Mouse (Mus musculus): ENCODE measurements at regions not wholly inside any gene's neighbourhood (a gene's known extent, or its start where the extent isn't known, plus 50 kb on each side); places are given as distances from the start of the nearest gene placed in this dataset.

- ATAC-seq = no peak
- CTCF ChIA-PET = interaction anchor here (1.2 kb wide), 1 partner anchor 9 kb away, joined by 3 read pairs; no protein-coding TSS in a partner anchor
- POLR2A ChIA-PET = no interaction called here
- no peak for DNase-seq (ENCODE audit: low read depth, low spot score)
- in situ Hi-C loops (cut with MboI; ENCODE audit: low pct_unique_long_range_greater_than_20kb) = no loop called here
- no peak for TF ChIP-seq CTCF (IDR thresholded peaks at IDR 0.05)
- no peaks in the 10 kb centered on the region for H3K27me3 ChIP-seq
Observed at GRCm38 (mm10) chr1:73381578-73381977, 365.9 kb upstream of the Tnp1 start.

- ChIA-PET POLR2A (no interaction called here), CTCF (interaction anchor here (1.2 kb wide), 1 partner anchor 497 kb away, joined by 3 read pairs; no protein-coding TSS in a partner anchor)
- no peak for ATAC-seq
- no peak for DNase-seq (ENCODE audit: low read depth, low spot score)
- TF ChIP-seq CTCF (IDR thresholded peaks at IDR 0.05) = no peak
- in situ Hi-C loops (cut with MboI; ENCODE audit: low pct_unique_long_range_greater_than_20kb) = no loop called here
- H3K27me3 ChIP-seq = no peaks in the 10 kb centered on the region
Observed at GRCm38 (mm10) chr1:73374531-73375375, 359.0 kb upstream of the Tnp1 start.

- peak; percentile 44 for TF ChIP-seq CTCF (IDR thresholded peaks at IDR 0.05)
- ATAC-seq = peak; percentile 81
- H3K27me3 ChIP-seq = no peaks in the 10 kb centered on the region
- CTCF ChIA-PET = interaction anchor here (0.9 kb wide), 1 partner anchor 490 kb away, joined by 3 read pairs; no protein-coding TSS in a partner anchor
- peak; percentile 63 for DNase-seq (ENCODE audit: low read depth, low spot score)
- POLR2A ChIA-PET = no interaction called here
- in situ Hi-C loops (cut with MboI; ENCODE audit: low pct_unique_long_range_greater_than_20kb) = loop anchor here (10.0 kb wide), 1 partner anchor 493 kb away; the partner anchor contains the start of gene Igfbp5
Observed at GRCm38 (mm10) chr1:73368222-73368621, 352.5 kb upstream of the Tnp1 start.

- TF ChIP-seq CTCF (IDR thresholded peaks at IDR 0.05) = no peak
- in situ Hi-C loops (cut with MboI; ENCODE audit: low pct_unique_long_range_greater_than_20kb) = loop anchor here (10.0 kb wide), 1 partner anchor 491 kb away; the partner anchor contains the start of gene Igfbp5
- no peaks in the 10 kb centered on the region for H3K27me3 ChIP-seq
- POLR2A ChIA-PET = no interaction called here
- ATAC-seq = no peak
- no peak for DNase-seq (ENCODE audit: low read depth, low spot score)
- CTCF ChIA-PET = no interaction called here
Observed at GRCm38 (mm10) chr1:73365842-73366241, 350.1 kb upstream of the Tnp1 start.

- in situ Hi-C loops (cut with MboI; ENCODE audit: low pct_unique_long_range_greater_than_20kb) = loop anchor here (10.0 kb wide), 1 partner anchor 489 kb away; the partner anchor contains the start of gene Igfbp5
- H3K27me3 ChIP-seq = no peaks in the 10 kb centered on the region
- ATAC-seq (no peak), DNase-seq (ENCODE audit: low read depth, low spot score) (no peak)
- ChIA-PET CTCF (no interaction called here), POLR2A (no interaction called here)
- no peak for TF ChIP-seq CTCF (IDR thresholded peaks at IDR 0.05)
Observed at GRCm38 (mm10) chr1:73364300-73364683, 348.6 kb upstream of the Tnp1 start.

GRCm38 (mm10) chr1:73363549-73364299 is 348.0 kb upstream of the Tnp1 start:
- ATAC-seq = peak; percentile 27
- in situ Hi-C loops (cut with MboI; ENCODE audit: low pct_unique_long_range_greater_than_20kb) = loop anchor here (10.0 kb wide), 1 partner anchor 489 kb away; the partner anchor contains the start of gene Igfbp5
- no peaks in the 10 kb centered on the region for H3K27me3 ChIP-seq
- CTCF ChIA-PET = interaction anchor here (0.6 kb wide), 1 partner anchor 13 kb away, joined by 3 read pairs; no protein-coding TSS in a partner anchor
- POLR2A ChIA-PET = no interaction called here
- no peak for DNase-seq (ENCODE audit: low read depth, low spot score)
- no peak for TF ChIP-seq CTCF (IDR thresholded peaks at IDR 0.05)

- DNase-seq (ENCODE audit: low read depth, low spot score) (no peak), ATAC-seq (no peak)
- TF ChIP-seq CTCF (IDR thresholded peaks at IDR 0.05) = no peak
- in situ Hi-C loops (cut with MboI; ENCODE audit: low pct_unique_long_range_greater_than_20kb) = loop anchor here (10.0 kb wide), 1 partner anchor 487 kb away; the partner anchor contains the start of gene Igfbp5
- ChIA-PET POLR2A (no interaction called here), CTCF (no interaction called here)
- no peaks in the 10 kb centered on the region for H3K27me3 ChIP-seq
Observed at GRCm38 (mm10) chr1:73362122-73362521, 346.4 kb upstream of the Tnp1 start.

- ATAC-seq = no peak
- in situ Hi-C loops (cut with MboI; ENCODE audit: low pct_unique_long_range_greater_than_20kb) = loop anchor here (10.0 kb wide), 1 partner anchor 486 kb away; the partner anchor contains the start of gene Igfbp5
- POLR2A ChIA-PET = interaction anchor here (0.6 kb wide), 1 partner anchor 103 kb away, joined by 3 read pairs; no protein-coding TSS in a partner anchor
- DNase-seq (ENCODE audit: low read depth, low spot score) = no peak
- CTCF ChIA-PET = interaction anchor here (0.8 kb wide), 1 partner anchor 484 kb away, joined by 3 read pairs; no protein-coding TSS in a partner anchor
- no peaks in the 10 kb centered on the region for H3K27me3 ChIP-seq
- no peak for TF ChIP-seq CTCF (IDR thresholded peaks at IDR 0.05)
Observed at GRCm38 (mm10) chr1:73361300-73361699, 345.6 kb upstream of the Tnp1 start.

- in situ Hi-C loops (cut with MboI; ENCODE audit: low pct_unique_long_range_greater_than_20kb) = no loop called here
- ChIA-PET CTCF (no interaction called here), POLR2A (no interaction called here)
Observed at GRCm38 (mm10) chr1:73354447-73354846, 338.7 kb upstream of the Tnp1 start.

GRCm38 (mm10) chr1:73348476-73348875 is 332.8 kb upstream of the Tnp1 start:
- ATAC-seq = no peak
- CTCF ChIA-PET = no interaction called here
- no peak for TF ChIP-seq CTCF (IDR thresholded peaks at IDR 0.05)
- DNase-seq (ENCODE audit: low read depth, low spot score) = no peak
- no peaks in the 10 kb centered on the region for H3K27me3 ChIP-seq
- in situ Hi-C loops (cut with MboI; ENCODE audit: low pct_unique_long_range_greater_than_20kb) = no loop called here
- POLR2A ChIA-PET = no interaction called here

More at GRCm38 (mm10) chr1:73354447-73354846, 338.7 kb upstream of the Tnp1 start:
- ATAC-seq (no peak), DNase-seq (ENCODE audit: low read depth, low spot score) (no peak)
- TF ChIP-seq CTCF (IDR thresholded peaks at IDR 0.05) = no peak
- H3K27me3 ChIP-seq = no peaks in the 10 kb centered on the region
